Mouse (Mus musculus) MEL (cell line): Measurements from ENCODE around the gene Tnfsf9. TPM values are rescaled to one million over a fixed set of nuclear protein-coding genes. Genes with fewer than 3 reads are reported as not detected.

Experiments
- DNase-seq: peaks from one replicate; pipeline ENCODE4 v3.0.0; 2011; ENCODE audit warnings: low read depth, low spot score
- H3K27ac ChIP-seq: 2 replicates; pipeline ENCODE4 v1.5.1; 2012; ENCODE audit warnings: low read depth, mild to moderate bottlenecking, control low read depth, low read length, moderate library complexity; ENCODE audit not compliant: control insufficient read depth
- H3K27me3 ChIP-seq, 2 experiments: fragments of 150-350 bp in 1 of 2; sonication (generic) in 1 of 2; 2 replicates each; pipeline ENCODE4 v1.6.1; 2012; ENCODE audit warnings: low read length in 2 of 2, mild to moderate bottlenecking in 2 of 2, improper control_type of control experiment in 1 of 2, moderate library complexity in 1 of 2; ENCODE audit not compliant: insufficient read depth in 2 of 2, control insufficient read depth in 1 of 2
- H3K36me3 ChIP-seq, 2 experiments: 2 replicates each; pipeline ENCODE4 v1.6.1; 2012 to 2014; ENCODE audit warnings: low read length in 2 of 2, improper control_type of control experiment in 1 of 2, inconsistent platforms in 1 of 2, mild to moderate bottlenecking in 1 of 2; ENCODE audit not compliant: insufficient read depth in 2 of 2, control insufficient read depth in 1 of 2
- H3K4me1 ChIP-seq, 2 experiments: fragments of 150-350 bp in 1 of 2; sonication (generic) in 1 of 2; 2 replicates each; pipeline ENCODE4 v1.6.1; 2012; ENCODE audit warnings: low read length in 2 of 2, improper control_type of control experiment in 1 of 2, mild to moderate bottlenecking in 1 of 2; ENCODE audit not compliant: insufficient read depth in 2 of 2, control insufficient read depth in 1 of 2
- H3K4me3 ChIP-seq, 2 experiments: fragments of 150-350 bp in 1 of 2; sonication (generic) in 1 of 2; 2 replicates each; pipeline ENCODE4 v1.5.1; 2012; ENCODE audit warnings: low read depth in 2 of 2, low read length in 2 of 2, mild to moderate bottlenecking in 2 of 2, moderate library complexity in 2 of 2, control low read depth in 1 of 2, improper control_type of control experiment in 1 of 2; ENCODE audit not compliant: control insufficient read depth in 1 of 2, insufficient read depth in 1 of 2
- H3K79me2 ChIP-seq: 2 replicates; pipeline ENCODE4 v1.6.1; 2012; ENCODE audit warnings: mild to moderate bottlenecking, low read length, moderate library complexity; ENCODE audit not compliant: control insufficient read depth, poor library complexity, insufficient read depth
- H3K9ac ChIP-seq: 2 replicates; pipeline ENCODE4 v1.6.1; 2012; ENCODE audit warnings: low read depth, mild to moderate bottlenecking, control low read depth, low read length, moderate library complexity; ENCODE audit not compliant: control insufficient read depth, poor library complexity, severe bottlenecking
- H3K9me3 ChIP-seq: fragments of 150-350 bp; sonication (generic); replicated peaks from 2 replicates; pipeline ENCODE4 v1.6.1; 2012; ENCODE audit warnings: mild to moderate bottlenecking, low read length, improper control_type of control experiment, moderate library complexity; ENCODE audit not compliant: insufficient read depth
- GATA1 ChIP-seq: IDR thresholded peaks from 2 replicates; pipeline ENCODE4 v1.6.1; 2011; ENCODE audit warnings: low read depth, low read length, improper control_type of control experiment
- JUND ChIP-seq: IDR thresholded peaks from 2 replicates; pipeline ENCODE4 v1.6.1; 2011; ENCODE audit warnings: low read depth, mild to moderate bottlenecking, improper control_type of control experiment, low read length
- MAX ChIP-seq: IDR thresholded peaks from 2 replicates; pipeline ENCODE4 v1.6.1; 2011; ENCODE audit warnings: low read length, improper control_type of control experiment
- MEF2A ChIP-seq: IDR thresholded peaks from 2 replicates; pipeline ENCODE4 v1.6.1; 2014; ENCODE audit warnings: low read depth, mild to moderate bottlenecking, inconsistent platforms, low read length, improper control_type of control experiment; ENCODE audit not compliant: poor library complexity, insufficient replicate concordance, severe bottlenecking; ENCODE audit errors: extremely low read depth
- NELFE ChIP-seq: IDR thresholded peaks from 2 replicates; pipeline ENCODE4 v1.6.1; 2011; ENCODE audit warnings: low read depth, low read length, improper control_type of control experiment
- NRF1 ChIP-seq: IDR thresholded peaks from 2 replicates; pipeline ENCODE4 v1.6.1; 2014; ENCODE audit warnings: low read depth, mild to moderate bottlenecking, inconsistent platforms, low read length, improper control_type of control experiment, moderate library complexity; ENCODE audit not compliant: poor library complexity, insufficient read depth, severe bottlenecking
- POLR2A ChIP-seq, 2 experiments: IDR thresholded peaks; 2 replicates each; pipeline ENCODE4 v1.6.1; 2011 to 2012; ENCODE audit warnings: low read length in 2 of 2, mild to moderate bottlenecking in 2 of 2, control low read depth in 1 of 2, improper control_type of control experiment in 1 of 2, low read depth in 1 of 2, moderate library complexity in 1 of 2; ENCODE audit not compliant: control insufficient read depth in 1 of 2, insufficient read depth in 1 of 2, poor library complexity in 1 of 2
- RAD21 ChIP-seq: IDR thresholded peaks from 2 replicates; pipeline ENCODE4 v1.6.1; 2011; ENCODE audit warnings: mild to moderate bottlenecking, low read depth, low read length, improper control_type of control experiment
- RCOR1 ChIP-seq: IDR thresholded peaks from 2 replicates; pipeline ENCODE4 v1.6.1; 2012; ENCODE audit warnings: low read depth, mild to moderate bottlenecking, inconsistent platforms, low read length, improper control_type of control experiment
- TAL1 ChIP-seq: IDR thresholded peaks from 2 replicates; pipeline ENCODE4 v1.6.1; 2012; ENCODE audit warnings: mild to moderate bottlenecking, inconsistent platforms, low read length, moderate library complexity, mixed read lengths
- TBP ChIP-seq: IDR thresholded peaks from 2 replicates; pipeline ENCODE4 v1.8.0; 2011; ENCODE audit warnings: low read depth, low read length, improper control_type of control experiment
- ZMIZ1 ChIP-seq: IDR thresholded peaks from 2 replicates; pipeline ENCODE4 v1.6.1; 2012; ENCODE audit warnings: low read depth, mild to moderate bottlenecking, inconsistent platforms, low read length, improper control_type of control experiment, moderate library complexity
- polyA plus RNA-seq, 2 experiments: library from polyadenylated mRNA; stranded (reverse) in 1 of 2; unstranded in 1 of 2; fragments of >175 nt in 1 of 2; fragments of >200 nt in 1 of 2; gene quantifications; 2 replicates each; pipeline versions ENCODE4 v1.2.1 to v1.2.4; 2012; ENCODE audit warnings: low replicate concordance in 2 of 2, low read depth in 1 of 2; ENCODE audit not compliant: insufficient read length in 2 of 2, insufficient read depth in 1 of 2, missing spikeins in 1 of 2
- total RNA-seq: library from RNA; depleted of rRNA; stranded (reverse); fragments of 300-350 nt; gene quantifications from 2 replicates; pipeline ENCODE4 v1.2.3, GENCODE M21; 2012

Gene Tnfsf9
- total and polyA plus RNA-seq, 3 experiments, result 2.0 to 3.4 TPM; not detected in 1

GRCm38 (mm10) chr17:57087049-57087832, 17.9 kb upstream of the Tnfsf9 start, which contains the start of gene Tubb4a:
Tubb4a (minus strand) TSS chr17:57087782.
- Histone ChIP-seq H3K9ac (no peak within 1 kb of the TSS), H3K4me3 (no peak within 1 kb of the TSS), H3K36me3 (no peaks in the 10 kb centered on the region), H3K9me3 (no peaks in the 10 kb centered on the region), H3K4me1 (no peaks in the 10 kb centered on the region), H3K79me2 (no peaks in the 10 kb centered on the region), H3K27ac (no peak within 1 kb of the TSS), H3K27me3 (no peaks in the 10 kb centered on the region)
- no peak for DNase-seq
- TF ChIP-seq TBP, result no peak
- TF ChIP-seq GATA1, result no peak
- TF ChIP-seq RAD21, result no peak
- TF ChIP-seq MEF2A, result no peak
- TF ChIP-seq TAL1, result no peak
- TF ChIP-seq RCOR1, result no peak
- no peak for TF ChIP-seq ZMIZ1
- TF ChIP-seq JUND, result no peak
- TF ChIP-seq NELFE, result no peak
- no peak for TF ChIP-seq MAX

GRCm38 (mm10) chr17:57094222-57094621, 10.9 kb upstream of the Tnfsf9 start:
- no peak overlapping the region for H3K9ac ChIP-seq
- no peak overlapping the region for H3K4me3 ChIP-seq
- no peaks in the 10 kb centered on the region for H3K9me3 ChIP-seq
- H3K27ac ChIP-seq, result no peak overlapping the region
- TF ChIP-seq RCOR1 (no peak), TAL1 (peak; percentile 38), POLR2A (IDR thresholded peaks at IDR 0.05; ENCODE audit: control insufficient read depth in 1 of 2, insufficient read depth in 1 of 2, low read depth in 1 of 2, low read length in 2 of 2, poor library complexity in 1 of 2) (no peak), TBP (peak; percentile 71), NRF1 (no peak)
- H3K27me3 ChIP-seq, result no peaks in the 10 kb centered on the region
- peaks cover 0 to 4% of the 10 kb centered on the region in 2 experiments; a peak in 1 of 4 replicates for H3K4me1 ChIP-seq
- no peaks in the 10 kb centered on the region for H3K79me2 ChIP-seq
- H3K36me3 ChIP-seq, result no peaks in the 10 kb centered on the region
- peak; percentile 61 for DNase-seq
